Mouse (Mus musculus) myocyte (in vitro differentiated cells): ENCODE measurements around the gene Hist1h2bp.

ENCODE experiments used
- CEBPB ChIP-seq: IDR thresholded peaks from 2 replicates; pipeline ENCODE4 v1.6.1; 2011; ENCODE audit warnings: mild to moderate bottlenecking, moderate library complexity; ENCODE audit not compliant: poor library complexity, insufficient read depth, severe bottlenecking
- MAX ChIP-seq: IDR thresholded peaks from one replicate; pipeline ENCODE4 v1.6.1; 2011; ENCODE audit warnings: low read depth, mild to moderate bottlenecking, control low read depth
- MYOD1 ChIP-seq, 3 experiments: IDR thresholded peaks; one replicate each; pipeline ENCODE4 v1.6.1; 2011; ENCODE audit warnings: control low read depth in 2 of 3, low read depth in 2 of 3, mild to moderate bottlenecking in 2 of 3, moderate library complexity in 1 of 3; ENCODE audit not compliant: insufficient read length in 2 of 3, control insufficient read depth in 1 of 3
- POLR2A ChIP-seq: IDR thresholded peaks from one replicate; pipeline ENCODE4 v1.6.1; 2011; ENCODE audit warnings: low read depth, mild to moderate bottlenecking, control low read depth, moderate library complexity; ENCODE audit not compliant: insufficient read length
- POLR2AphosphoS2 ChIP-seq: IDR thresholded peaks from one replicate; pipeline ENCODE4 v1.6.1; 2011; ENCODE audit warnings: low read depth, control low read depth; ENCODE audit not compliant: insufficient read length
- SRF ChIP-seq: IDR thresholded peaks from one replicate; pipeline ENCODE4 v1.6.1; 2011; ENCODE audit warnings: low read depth; ENCODE audit not compliant: control insufficient read depth, insufficient read length
- TCF3 ChIP-seq: IDR thresholded peaks from one replicate; pipeline ENCODE4 v1.6.1; 2011; ENCODE audit warnings: low read depth, control low read depth; ENCODE audit not compliant: insufficient read length

DNA sequence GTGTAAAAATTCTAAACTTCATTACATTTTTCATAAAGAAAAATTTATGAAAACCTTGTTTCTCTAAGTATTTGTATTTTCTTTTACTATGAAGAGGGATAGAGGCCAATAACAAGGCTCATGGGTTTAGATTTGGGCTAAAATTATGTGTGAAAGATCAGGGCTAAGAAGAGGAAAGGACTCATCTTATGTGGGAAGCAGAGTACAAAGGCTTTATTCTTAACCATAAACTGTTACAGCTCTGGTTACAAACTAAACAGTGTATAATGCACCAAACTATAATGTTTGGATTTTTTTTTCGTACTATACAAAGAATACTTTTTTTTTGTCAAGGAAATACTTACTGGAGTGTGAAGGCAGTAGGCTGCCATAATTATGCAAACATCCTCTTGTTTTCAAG is 31.6 kb upstream of the Hist1h2bp start:
- TF ChIP-seq MAX = no peak
- no peak for TF ChIP-seq POLR2A
- no peak for TF ChIP-seq SRF
- no peak for TF ChIP-seq CEBPB
- TF ChIP-seq MYOD1 (IDR thresholded peaks at IDR 0.05; ENCODE audit: control insufficient read depth in 1 of 3, insufficient read length in 2 of 3, low read depth in 2 of 3) = no peak
- TF ChIP-seq POLR2AphosphoS2 = no peak
- no peak for TF ChIP-seq TCF3
